Mouse (Mus musculus): ENCODE data around the gene Ost4.

Gene Ost4

DNA sequence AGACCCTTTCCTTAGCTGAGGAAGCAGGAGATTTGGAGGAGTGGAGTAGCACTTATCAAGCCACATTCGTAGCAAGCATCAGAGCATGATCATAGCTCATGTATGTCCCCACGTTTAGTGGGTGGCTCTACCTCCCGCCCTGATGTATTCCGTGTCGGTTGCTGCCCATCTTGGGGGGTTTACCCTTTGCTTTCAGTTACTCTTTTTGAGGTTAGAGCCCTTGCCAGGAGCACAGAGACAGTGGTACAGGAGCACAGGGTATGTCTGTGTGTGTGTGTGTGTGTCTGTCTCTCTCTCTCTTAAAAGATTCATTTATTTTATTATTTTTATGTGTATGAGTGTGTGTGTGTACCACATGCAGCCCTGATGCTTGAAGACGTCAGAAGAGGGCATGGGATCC, 15.5 kb upstream of the Ost4 start:
- DNase-seq (ENCODE audit: low read depth): no peak

DNA sequence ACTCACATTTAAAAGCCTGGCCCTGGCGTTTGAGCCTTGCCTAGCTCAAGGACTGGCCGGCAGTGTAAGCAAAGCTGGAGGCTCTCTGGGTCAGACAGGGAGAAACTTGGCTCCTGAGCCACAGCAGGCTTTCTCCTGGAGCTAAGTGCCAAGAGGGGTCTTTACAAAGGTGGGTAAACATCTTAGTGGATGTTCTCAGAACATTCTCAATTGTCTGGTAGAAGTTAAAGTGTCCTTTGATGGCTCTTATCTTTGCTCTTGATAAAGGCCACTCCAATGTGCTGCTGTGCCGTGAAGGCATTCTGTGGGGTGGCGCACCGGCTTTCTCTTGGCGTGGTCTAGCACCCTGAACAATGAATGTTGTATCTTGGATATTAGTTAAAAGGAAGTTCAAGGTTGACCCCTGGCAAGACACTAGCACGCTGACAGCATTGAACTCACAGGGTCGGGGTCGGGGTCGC, 15.0 kb upstream of the Ost4 start:
- DNase-seq (ENCODE audit: low read depth): no peak

DNA sequence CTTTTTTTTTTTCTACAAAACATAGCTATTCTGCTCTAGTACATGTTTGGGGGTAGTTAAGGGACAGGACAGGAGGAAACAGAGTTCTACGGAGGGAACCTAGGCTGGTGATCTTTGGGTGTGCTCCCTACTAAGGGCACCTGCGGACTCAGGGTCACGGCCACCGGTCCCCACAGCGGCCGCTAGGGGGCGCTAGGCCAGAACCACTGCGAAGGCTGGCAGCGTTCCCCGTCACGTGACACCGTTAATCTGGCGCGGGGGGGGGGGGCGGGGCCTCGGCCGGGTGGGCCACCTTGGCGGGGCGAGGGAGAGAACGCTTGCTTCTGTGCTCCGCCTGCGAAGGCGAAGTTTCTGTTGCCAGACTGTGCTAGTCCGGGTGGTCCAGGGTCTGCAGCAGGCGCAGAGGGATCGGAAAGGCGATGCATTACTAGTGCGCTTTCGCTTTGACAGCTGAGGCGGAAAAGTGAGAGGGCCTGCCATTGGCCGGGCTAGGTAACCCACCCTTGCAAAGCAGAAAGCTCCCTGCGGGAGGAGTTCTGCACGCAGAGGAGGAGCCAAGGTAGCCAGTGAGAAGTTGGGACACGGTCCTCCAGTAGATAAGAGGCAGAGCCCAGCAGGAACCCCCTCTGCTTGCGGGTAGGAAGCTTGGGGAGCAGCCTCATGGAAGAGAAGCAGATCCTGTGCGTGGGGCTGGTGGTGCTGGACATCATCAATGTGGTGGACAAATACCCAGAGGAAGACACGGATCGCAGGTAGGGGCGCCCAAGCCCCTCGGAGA, 13.9 kb upstream of the Ost4 start, which contains the start of gene Khk:
TSS of gene Khk (plus strand) at position 176 of the 778 bp plus-strand sequence.
- DNase-seq (ENCODE audit: low read depth): peak; percentile 88

DNA sequence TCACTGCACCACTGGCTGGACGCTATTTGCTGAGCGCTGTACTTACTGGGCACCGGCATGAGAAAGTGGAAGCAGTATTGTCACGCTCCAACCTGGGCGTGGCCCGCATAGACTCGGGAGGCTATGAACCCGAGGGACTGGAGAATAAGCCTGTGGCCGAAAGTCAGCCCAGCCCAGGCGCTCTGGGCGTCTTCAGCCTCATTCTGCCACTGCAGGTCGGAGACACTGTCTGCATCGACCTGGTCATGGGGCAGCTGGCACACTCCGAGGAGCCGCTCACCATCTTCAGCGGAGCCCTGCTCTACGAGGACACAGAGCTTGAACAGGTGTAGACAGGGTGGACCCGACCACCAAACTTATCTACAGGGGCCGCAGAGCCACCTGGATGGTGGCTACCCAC, 13.0 kb upstream of the Ost4 start:
- DNase-seq (ENCODE audit: low read depth): no peak

DNA sequence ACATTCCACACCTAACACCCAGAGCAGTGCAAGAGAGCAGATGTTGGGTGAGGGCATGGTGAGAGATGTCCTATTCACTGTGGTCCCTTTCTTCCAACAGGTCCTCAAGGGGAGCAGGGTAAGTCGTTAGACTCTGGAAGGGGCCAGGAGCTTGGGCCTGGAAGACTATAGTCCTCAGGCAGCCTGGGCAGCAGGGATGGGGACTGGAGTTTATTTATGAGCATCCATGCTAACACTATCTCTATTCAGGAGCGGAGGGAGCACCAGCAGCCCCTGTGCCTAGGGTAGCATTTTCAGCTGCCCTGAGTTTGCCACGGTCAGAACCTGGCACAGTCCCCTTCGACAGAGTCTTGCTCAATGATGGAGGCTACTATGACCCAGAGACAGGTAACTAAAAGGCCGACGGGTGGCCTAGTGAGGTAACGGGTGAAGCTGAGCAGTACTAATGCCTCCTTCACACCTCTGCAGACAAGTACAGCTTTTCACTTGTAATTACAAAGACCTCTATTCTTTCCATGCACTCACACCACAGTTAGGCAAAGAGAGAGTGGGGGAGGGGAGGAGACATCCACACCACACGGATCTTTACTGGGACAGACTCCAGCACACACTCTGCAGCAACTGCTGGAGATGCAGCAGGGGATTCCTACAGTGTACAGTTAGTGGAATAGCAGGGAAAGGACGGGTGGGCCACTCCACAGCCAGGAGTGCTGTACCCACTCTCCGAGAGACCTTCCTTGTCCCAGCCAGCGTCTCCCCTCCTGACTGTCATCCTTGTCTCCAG, 12.4 kb upstream of the Ost4 start:
- DNase-seq (ENCODE audit: low read depth): no peak

DNA sequence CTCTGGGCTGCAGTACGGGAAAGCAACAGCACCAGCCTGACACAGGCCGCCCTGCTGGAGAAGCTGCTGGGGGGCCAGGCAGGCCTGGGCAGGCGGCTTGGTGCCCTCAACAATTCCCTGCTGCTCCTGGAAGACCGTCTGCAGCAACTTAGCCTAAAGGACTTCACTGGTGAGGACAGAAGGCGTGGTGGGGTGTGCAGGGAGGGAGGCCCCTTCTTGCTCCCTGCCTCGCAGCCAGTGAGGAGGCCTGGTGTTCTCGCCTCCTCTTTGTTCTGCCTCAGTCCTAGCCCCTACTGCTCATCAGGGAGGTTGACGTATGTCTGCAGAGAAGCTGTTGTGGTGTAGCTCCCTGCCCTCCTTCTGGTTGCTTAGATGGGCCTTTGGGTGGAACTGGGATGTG, 11.1 kb upstream of the Ost4 start:
- no peak for DNase-seq (ENCODE audit: low read depth)

DNA sequence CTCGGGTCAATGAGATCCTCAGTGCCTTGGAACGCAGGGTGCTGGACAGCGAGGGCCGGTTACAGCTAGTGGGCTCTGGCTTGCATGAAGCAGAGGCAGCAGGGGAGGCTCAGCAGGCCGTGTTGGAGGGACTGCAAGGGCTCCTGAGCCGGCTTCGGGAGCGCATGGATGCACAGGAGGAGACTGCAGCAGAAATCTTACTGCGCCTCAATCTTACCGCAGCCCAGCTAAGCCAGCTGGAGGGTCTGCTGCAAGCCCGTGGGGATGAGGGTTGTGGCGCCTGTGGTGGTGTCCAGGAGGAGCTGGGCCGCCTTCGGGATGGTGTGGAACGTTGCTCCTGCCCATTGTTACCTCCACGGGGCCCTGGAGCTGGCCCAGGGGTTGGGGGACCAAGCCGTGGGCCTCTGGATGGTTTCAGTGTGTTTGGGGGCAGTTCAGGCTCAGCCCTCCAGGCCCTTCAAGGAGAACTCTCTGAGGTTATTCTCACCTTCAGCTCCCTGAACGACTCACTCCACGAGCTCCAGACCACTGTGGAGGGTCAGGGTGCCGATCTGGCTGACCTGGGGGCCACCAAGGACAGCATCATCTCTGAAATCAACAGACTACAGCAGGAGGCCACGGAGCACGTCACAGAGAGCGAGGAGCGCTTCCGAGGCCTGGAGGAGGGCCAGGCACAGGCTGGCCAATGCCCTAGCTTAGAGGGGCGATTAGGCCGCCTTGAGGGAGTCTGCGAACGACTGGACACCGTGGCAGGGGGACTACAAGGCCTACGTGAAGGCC, 10.5 kb upstream of the Ost4 start:
- no peak for DNase-seq (ENCODE audit: low read depth)

DNA sequence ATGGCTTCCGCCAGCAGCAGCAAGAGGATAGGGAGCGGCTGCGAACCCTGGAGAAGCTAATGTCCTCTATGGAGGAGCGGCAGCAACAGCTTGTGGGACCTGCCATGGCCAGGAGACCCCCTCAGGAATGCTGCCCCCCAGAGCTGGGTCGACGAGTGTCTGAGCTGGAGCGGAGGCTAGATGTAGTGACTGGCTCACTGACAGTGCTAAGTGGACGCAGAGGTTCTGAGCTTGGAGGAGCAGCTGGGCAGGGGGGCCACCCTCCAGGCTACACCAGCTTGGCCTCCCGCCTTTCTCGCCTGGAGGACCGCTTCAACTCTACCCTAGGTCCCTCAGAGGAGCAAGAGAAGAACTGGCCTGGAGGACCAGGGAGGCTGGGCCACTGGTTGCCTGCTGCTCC, 9.8 kb upstream of the Ost4 start:
- no peak for DNase-seq (ENCODE audit: low read depth)

DNA sequence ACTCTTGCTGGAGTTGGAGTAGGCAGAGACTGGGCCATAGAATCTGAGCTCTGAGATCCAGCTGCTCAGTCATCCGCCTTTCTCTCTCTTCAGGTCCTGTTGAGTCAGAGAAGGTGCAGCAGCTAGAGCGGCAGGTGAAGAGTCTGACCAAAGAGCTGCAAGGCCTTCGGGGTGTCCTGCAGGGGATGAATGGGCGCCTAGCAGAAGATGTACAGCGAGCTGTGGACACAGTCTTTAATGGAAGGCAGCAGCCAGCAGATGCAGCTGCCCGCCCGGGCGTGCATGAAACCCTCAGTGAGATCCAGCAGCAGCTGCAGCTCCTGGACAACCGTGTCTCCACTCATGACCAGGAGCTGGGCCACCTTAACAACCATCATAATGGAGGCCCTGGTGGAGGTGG, 9.3 kb upstream of the Ost4 start:
- no peak for DNase-seq (ENCODE audit: low read depth)

DNA sequence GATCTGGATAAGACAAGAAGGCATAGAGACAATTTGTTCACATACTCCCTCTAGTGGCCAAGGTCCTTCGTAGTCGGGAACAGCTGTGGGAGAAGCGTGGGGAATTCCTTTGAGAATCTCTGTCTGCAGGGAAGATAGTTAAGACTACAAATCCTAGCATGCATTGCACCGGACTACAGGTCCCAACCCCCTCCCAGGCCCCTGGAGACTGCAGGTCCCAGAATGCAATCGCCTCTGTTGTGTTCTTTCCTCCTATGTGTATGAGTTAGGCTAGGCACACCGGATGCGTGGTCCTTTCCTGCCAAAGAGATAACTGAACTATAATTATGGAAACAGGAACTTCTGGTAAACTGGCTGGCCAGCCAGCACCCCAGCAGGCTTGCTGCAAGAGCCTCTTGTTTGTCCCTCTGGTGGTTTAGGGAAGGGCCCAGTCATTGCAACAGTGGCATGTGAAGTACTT, 8.4 kb upstream of the Ost4 start:
- DNase-seq (ENCODE audit: low read depth): peak; percentile 72

DNA sequence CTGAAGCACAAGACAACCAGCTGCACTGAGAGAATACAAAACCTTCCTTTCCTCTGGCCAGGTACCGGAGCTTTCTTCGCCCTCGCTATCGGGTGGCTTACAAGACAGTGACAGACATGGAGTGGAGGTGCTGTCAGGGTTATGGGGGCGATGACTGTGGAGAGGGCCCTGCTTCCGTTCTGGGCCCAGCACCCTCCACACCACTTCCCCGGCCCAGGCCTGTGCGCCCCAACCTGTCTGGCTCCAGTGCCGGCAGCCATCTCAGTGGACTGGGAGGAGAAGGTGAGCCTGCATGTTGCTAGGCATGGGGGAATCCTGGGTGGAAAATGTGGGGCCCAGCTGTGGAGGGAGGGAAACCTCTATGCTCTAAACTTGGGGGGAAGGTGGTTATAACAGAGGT, 7.9 kb upstream of the Ost4 start:
- no peak for DNase-seq (ENCODE audit: low read depth)

DNA sequence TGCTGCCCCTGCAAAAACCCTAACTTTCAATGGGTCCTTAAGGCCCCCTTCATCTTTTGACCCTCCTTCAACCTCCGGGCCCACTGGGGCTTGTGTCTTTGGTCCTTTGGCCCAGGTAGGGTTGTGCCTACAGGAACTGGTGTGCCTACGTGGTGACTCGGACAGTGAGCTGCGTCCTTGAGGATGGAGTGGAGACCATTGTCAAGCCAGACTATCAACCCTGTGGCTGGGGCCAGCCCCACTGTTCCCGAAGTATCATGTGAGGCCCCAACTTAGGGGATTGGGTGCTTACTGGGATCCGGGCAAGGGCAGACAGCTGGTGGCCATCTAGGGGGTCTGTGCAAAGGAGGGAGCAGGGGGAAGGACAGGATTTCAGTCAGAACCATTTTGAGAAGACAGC, 7.3 kb upstream of the Ost4 start:
- no peak for DNase-seq (ENCODE audit: low read depth)

DNA sequence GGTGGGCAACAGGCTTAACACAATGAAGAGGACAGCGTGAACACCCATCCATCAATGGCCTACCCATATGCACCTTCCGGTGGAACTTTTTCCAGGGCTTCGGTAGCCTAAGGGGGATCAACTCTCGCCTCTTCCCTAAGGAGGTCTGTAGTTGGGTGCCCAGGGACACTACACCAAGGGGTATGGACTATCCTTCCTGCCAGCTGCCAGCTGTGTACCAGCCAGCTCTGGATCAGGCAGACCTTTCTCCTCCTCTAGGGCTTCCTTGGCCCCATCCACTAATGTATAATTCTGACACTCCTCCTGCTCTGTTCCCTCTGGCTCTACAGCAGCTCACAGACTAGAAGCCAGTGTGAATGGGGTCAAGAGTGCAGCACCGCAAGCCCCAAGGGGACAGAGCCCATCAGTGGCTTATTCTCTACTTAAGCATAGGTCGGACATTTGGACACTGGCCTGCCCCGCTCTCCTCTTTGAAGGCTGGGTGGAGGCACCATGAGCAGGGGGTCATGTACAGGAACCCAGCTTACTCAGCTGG, 6.6 kb upstream of the Ost4 start:
- no peak for DNase-seq (ENCODE audit: low read depth)

DNA sequence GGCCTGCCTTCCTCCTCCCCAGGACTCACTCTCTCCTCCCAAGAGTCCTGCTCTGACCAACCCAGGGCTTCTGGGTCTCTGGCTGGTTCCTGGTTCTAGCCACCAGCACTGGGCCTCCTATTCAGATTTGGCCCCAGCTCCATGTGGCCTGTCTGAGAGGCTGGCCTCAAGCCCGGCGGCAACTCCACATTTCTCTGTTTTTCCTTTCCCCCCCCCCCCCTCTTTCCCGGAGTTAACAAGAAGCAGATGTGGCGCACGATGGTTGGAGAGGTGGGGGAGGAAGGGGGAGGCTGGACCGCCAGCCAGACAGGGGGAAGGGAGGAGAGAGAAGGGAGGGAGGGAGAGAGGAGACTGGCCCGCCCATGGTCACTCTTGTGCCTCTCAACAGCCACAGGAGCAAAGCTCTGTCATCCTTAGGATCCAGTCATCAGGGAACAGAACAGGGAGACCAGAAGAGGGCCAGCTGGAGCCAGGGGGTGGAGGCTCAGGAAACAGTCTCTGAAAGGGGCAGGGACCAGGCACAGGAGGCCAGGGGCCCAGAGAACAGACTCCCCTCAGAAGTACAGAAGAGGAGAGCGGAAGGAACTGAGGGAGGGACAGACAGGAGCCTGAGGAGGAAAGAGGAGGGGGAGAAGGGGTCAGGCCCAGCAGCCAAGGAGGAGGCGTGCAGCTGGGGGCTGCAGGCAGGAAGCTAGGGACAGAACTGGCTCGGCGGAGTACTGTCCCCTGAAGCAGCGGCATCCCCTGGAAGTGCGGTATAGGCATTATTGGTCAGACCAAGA, 5.7 kb upstream of the Ost4 start, which contains the start of gene Emilin1:
TSS of gene Emilin1 (plus strand) at position 343 of the 782 bp plus-strand sequence.
- DNase-seq (ENCODE audit: low read depth): no peak

DNA sequence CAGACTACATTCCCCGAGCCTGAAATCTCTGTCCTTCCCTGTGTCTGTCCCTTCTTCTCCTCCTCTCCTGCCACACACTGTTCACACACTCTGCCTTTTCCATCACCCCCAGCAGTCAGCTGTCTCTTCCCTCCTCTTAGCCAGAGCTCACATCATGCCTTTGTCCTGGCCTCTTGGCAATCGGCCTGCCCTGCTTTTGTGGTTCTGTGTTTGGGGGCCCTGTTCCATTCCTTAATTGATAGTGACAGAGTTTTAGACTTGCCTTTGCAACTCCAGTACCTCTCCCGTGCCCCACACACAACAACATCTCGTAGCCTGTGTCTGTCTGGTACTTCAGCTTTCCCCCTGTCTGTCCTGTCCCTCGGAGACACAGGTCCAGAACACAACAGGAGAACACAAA, 4.6 kb upstream of the Ost4 start:
- no peak for DNase-seq (ENCODE audit: low read depth)

DNA sequence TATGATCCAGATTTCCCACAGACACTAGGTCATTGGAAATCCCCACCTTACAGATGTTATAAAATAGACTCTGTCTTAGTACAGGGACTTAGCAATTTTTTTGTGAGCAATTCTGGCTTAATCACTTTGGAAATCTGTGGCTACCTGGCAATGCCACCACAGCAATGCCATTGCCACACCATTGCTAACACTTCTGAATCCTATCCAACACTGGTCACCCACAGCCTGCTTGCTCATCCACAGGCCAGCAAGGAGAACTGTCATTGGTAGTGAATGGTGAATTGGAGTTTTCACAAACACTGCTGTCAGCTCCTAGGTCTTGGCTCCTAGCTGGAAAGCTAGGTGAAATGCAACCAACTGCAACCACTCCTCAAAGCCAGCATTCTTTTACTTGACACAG, 2.9 kb upstream of the Ost4 start:
- no peak for DNase-seq (ENCODE audit: low read depth)

DNA sequence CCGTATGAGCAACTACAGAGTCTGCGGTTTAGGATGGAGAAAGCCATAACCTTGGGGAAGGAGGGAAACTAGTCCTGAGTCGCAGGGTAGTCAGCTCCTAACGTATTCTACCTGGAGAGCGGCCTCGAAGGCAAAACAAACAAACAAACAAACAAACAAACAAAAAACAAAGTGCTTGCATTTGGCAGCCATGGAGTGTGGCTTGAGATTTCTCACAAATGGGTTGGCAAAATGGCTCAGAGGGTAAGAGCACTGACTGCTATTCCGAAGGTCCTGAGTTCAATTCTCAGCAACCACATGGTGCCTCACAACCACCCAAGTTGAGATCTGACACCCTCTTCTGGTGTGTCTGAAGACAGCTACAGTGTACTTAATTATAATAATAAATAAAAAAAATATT, 2.3 kb upstream of the Ost4 start:
- no peak for DNase-seq (ENCODE audit: low read depth)

DNA sequence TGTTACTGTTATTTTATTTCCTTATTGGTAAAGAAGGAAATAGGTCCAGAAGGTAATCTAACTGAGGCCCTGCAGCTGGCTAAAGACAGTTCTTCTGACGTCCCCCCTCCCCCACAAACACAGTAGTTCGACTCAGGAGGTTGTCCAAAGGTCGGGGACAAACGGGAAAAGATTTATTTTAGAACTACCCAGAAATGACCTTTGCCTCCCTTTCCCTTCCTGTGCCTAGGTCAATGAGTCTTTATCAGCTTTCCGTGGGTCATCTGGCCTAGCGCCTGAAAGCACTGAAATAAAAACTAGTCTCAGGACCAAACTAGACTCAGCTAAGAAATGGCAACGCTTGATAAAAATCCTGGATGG, 1.7 kb upstream of the Ost4 start:
- no peak for DNase-seq (ENCODE audit: low read depth)

DNA sequence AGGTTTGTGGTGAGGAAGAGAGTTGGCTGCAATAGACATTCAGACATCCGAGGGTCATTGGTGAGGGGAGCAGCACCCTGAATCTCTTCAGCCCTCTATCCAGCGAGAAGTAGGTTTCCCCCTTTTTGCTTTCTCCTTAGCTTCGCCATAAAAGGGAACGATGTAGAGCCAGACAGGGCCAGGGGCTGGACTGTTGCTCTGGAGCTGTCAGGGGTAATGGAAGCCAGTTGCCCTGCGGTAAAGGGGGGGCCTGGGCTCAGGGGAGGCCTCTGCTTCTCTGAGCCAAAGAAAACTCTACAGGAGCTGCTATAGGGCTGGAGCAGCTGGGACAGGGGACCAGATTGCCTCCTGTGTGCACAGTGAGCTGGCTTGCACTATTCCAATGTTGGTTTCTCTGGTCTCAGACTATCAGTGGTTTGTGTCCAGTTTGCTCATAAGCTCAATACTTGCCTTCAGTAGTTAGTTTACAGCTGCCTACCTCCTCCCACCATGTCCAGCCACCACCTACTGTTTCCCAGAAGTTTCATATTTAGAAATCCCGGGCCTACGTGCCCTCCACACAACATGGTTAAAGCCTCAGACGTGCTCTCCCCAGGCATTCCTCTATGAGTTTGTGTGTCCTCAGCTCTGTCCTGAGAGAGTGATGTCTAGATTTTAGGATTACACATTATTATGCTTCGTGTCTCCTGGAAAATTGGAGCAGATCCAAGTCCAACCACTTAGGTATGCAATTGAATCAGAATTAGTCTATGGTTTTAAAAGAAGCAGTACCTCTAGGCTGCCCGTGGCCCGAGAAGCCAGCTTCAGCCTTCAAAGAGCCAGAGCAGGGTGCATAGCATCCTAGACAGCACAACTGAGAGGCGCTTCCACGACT, 1.1 kb upstream of the Ost4 start:
- DNase-seq (ENCODE audit: low read depth): no peak

DNA sequence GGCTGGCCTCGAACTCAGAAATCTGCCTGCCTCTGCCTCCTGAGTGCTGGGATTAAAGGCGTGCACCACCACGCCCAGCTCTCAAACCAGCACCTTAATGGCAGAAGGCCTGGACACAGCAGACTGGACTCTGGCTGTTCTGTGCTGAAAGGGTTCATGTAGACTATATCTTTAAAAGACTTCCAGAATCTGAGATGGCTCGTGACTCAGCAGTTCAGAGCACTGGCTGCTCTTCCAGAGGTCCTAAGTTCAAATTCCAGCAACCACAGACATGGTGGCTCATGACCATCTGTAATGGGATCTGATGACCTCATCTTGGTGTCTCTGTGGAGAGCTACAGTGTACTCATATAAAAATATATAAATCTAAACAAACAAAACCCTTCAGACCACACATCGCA, 5.7 kb downstream of the Ost4 start:
- no peak for DNase-seq (ENCODE audit: low read depth)

DNA sequence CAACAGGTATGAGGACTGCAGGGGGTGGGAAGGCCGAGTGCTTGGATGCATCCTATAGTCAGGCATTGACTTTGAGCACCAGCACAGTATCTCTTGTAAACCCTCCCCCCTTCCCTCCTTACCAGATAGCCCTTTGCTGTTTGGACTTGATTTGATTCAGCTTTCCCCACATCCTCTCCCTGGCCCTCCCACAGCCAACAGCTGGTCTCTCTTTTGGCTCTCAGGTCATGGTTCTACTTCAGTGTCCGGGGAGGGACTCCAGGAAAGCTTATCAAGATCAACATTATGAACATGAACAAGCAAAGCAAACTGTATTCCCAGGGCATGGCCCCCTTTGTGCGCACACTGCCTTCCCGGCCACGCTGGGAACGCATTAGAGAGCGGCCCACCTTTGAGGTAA, 17.2 kb downstream of the Ost4 start:
- DNase-seq (ENCODE audit: low read depth): no peak
